Mouse (Mus musculus): ENCODE measurements at regions not wholly inside any gene's neighbourhood (a gene's known extent, or its start where the extent isn't known, plus 50 kb on each side); places are given as distances from the start of the nearest gene placed in this dataset.
A peak's percentile ranks its signal among the peaks of the same experiment; 100 is the strongest.
"Not testable (repeated sequence)": the region's sequence is repeated elsewhere in the genome, so short reads cannot be mapped to it uniquely, and the experiment has no call there.

DNA sequence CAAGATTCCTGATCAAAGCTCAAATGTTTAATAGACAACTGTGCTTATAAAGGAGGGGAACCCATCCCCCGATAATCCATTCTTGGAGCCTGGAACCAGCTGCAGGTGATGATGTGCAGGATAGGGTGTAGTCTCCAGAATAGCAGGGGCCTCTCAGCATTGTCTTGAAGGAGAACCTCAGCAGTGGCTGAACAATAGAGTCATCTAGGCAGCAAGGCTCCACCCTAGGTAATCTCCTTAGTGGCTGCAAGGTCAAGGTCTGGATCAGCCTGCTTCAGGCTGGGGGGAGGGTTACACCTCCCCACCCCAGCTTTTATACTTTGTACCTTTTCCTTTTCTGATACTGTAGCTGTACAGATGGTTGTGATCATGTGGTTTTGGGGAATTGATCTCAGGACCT, 116.8 kb upstream of the Mettl4 start:
- no peak for DNase-seq (ENCODE audit: low spot score in 2 of 2)

DNA sequence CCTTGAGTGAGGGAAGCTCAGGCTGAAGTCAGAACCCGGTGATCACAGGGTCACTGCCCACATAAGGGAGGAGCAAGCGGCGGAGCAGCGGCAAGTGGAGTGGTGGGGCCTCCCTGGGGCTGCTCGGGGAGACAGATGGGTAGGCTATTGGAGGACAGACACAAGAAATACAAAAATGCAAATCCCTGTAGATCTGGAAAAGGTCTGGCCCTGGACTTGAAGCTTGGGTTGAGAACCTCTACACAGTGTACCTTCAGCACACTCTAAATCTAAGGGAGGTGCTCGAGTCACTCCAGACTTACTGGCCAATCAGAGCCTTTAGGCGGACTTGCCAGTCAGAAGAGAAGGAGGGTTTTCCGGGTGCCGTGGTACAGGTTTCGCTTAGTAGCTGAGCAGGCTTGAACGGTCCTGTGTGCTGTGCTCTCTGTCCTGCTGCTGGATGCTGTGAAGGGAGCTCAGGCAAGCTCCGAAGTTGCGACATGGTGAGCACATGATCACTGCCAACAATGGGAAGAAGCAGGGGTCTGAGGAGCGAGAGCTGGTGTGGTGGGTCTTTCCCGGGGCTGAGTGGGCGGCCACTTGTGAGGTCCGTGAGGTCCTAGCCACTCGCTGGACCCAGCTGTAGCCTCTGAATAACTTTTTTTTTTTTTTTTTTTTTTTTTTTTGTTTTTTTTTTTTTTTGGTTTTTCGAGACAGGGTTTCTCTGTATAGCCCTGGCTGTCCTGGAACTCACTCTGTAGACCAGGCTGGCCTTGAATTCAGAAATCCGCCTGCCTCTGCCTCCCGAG, 114.9 kb upstream of the Mettl4 start:
- DNase-seq (ENCODE audit: low spot score in 2 of 2): peak; percentile 60 to 72

DNA sequence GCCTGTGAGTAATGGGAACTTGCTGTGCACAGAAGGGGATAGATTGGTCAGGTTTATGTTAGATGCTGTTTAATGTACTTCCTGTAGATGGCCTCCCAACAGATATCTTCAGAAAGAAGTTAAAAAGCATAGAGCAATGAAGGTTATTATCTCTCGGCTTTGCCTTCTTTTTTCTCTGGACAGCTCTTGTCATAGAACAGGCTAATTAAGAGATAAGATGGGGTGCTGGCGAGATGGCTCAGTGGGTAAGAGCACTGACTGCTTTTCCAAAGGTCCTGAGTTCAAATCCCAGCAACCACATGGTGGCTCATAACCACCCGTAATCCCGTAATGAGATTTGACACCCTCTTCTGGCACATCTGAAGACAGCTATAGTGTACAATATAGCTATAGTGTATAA, 104.9 kb upstream of the Mettl4 start:
- not testable (repeated sequence) for DNase-seq (ENCODE audit: low spot score in 2 of 2)

DNA sequence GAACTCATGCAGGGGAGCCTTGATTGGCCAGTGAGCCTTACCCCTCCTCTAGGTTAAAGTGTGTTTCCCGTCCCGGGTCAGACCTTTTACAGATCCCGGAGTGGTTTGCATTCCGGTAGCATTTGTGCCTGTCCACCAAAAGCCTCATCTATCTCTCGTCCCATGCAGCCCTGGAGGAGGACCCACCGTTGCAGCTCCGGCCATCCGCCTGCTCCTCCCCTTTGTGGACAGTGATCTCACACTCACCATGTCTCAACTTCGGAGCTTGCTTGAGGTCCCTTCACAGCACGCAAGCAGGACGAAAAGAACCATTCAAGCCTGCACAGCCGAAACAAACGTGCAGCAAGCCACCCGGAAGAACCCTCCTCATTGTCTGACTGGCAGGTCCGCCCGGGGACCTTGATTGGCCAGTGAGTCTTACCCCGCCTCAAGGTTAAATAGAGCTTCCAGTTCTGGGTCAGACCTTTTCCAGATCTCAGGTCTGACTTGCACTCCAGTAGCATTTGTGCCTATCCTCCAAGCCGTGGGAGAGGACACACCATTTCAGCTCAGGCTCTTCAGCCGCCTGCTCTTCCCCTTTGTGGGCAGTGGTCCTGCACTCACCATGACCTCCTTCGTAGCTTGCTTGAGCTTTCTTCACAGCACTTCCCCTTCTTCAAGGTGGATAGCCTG, 84.8 kb upstream of the Mettl4 start:
- DNase-seq (ENCODE audit: low spot score in 2 of 2): peak; percentile 68 to 87

DNA sequence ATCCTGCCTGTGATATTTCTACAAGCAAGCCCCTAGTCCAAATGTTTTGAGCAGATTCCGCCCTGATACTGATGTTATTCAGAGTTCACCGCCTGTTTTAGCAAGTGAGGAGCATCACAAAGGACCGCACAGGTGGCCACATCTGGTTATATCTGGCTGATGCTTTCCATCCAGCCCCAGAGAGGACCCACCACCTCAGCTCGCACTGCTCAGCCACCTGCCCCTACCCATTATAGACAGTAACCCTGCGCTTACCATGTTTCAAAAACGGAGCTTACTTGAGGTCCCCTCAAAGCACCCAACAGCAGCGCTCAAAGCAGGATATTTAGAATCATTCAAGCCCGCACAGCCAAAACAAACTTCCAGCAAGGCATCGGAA, 84.2 kb upstream of the Mettl4 start:
- not testable (repeated sequence) for DNase-seq (ENCODE audit: low spot score in 2 of 2)

DNA sequence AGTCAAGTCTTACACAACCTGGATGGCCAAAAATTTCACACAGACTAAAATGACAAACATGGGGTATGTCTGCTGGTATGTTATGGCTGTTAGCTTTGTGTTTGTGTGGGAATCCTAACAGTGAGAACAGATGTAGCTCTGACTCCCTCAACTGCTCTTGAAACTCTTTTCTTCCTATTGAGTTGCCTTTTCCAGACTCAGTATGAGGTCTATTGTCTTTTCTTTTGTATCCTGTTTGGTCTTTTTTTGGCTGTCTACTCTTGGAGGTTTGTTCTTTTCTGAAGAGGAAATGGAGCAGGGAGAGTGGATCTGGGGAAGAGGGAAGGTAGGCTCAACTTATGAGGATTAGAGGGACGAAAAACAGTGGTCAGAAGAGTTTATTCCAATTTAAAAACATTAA, 76.6 kb upstream of the Mettl4 start:
- DNase-seq (ENCODE audit: low spot score in 2 of 2): not testable (repeated sequence)

DNA sequence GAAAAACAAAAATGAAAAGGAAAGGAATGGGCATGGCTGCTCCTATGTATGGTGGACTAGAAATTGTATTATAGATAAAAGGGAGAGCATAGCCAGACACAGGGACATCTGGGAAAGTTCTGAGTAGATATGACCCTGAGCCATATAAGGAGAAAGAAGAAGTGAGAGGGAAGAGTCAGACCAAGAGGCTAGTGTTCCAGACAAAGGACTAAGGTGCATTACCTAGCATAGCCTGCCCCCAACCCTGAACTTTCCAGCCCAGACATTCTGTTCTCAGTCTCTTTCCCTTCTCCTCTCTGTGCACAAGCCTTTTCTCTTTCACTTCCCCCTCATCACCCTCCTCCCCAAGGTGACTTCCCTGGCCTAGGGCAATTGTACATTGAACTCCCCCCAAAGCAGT, 58.9 kb upstream of the Mettl4 start:
- no peak for DNase-seq (ENCODE audit: low spot score in 2 of 2)
